Mouse (Mus musculus) mature B cell (primary cell): ENCODE results near the gene Gba.
"Not testable (repeated sequence)": the region's sequence is repeated elsewhere in the genome, so short reads cannot be mapped to it uniquely, and the experiment has no call there.

ENCODE experiments used
- in situ Hi-C: fragments of 300-500 bp; cut with MboI; formaldehyde crosslinking; loops from 2 replicates; pipeline ENCODE4 v1.14.3; 2019

Gba gene

DNA sequence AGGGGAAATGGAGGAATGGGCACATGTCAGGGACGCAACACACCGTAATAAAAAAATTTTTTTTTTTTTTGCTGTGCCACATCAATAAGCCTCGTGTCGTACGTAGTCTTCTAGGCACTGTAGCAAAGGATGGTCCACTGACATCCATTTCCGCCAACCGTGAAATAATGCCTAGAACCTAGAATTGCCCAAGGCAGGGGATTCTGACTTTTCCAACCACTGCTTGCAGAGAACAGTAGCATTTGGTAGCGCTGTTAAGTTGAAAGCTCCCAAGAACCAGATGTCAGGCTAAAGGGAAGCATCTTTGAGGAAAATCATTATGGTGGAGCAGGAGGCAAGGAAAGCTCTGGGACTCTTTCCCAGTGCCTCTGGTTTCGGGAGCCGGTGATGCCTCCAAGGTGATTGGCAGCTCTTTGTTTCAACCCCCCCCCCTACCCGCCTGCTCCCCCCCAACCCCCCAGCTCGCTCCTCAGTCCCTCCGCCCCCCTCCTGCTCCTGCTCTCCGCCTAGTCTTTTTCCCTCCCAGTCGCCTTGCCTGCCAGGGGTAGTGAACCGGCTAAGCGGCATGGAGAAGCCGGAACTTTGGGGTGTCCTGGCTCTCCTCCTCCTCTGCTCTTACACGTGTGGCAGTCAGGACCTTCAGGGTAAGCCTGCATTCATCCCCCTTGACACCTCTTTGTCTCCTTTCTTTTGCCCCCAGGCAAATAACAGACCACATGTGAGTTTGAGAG, 12.1 kb downstream of the Gba start, which contains the start of gene Thbs3:
TSS of gene Thbs3 (plus strand) at position 500 of the 731 bp plus-strand sequence.
- in situ Hi-C loops, result no loop called here

DNA sequence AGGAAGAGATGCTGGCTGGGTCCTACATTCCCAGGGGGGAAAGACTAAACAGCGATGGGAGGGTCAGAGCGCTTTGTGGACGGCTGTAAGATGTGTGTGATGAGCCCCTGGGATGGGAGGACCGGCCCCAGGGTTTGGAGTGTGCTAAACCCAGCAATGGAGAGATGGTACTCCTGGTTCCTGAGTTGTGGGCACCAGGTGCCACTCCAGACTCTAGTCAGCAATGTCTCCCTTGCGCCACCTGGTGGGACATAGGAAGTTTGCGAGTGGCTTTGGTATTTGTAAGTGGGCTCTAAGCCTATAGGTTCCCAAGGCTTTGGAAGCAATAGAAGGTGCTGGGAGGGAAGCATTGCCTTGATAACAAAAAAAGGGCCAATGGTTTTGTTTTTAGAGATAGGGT, 13.1 kb downstream of the Gba start:
- in situ Hi-C loops, result no loop called here

DNA sequence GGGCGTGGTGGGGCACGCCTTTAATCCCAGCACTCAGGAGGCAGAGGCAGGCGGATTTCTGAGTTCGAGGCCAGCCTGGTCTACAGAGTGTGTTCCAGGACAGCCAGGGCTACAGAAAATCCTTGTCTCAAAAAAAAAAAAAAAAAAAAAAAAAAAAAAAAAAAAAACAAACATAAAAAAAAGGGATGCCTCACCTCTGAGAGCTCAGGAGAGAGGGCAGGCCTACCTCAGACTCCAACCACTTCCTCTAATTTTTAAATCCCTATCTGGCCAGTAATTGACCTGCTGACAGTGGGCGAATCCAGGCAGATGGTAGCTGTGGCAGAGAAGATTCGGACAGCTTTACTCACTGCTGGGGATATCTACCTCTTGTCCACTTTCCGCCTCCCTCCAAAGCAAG, 13.7 kb downstream of the Gba start:
- in situ Hi-C loops, result not testable (repeated sequence)

DNA sequence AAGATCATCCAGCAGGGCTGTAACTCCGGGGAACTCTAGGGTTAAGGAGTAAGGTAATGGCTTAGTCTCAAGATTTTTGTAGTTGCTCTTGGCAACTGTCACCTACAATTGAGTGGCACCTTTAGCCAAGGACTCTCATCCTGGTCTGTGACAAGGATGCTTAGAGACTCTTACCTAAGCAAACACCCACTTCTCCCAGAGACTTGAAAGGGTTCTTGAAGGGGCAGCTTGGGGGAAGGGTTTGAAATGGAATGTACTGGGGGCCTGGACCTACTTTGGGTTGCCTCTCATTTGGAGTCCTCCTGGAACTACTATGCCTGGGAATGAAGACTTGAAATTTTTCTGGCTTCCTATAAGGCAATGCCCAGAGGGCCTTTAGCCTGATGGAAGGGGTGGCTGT, 15.5 kb downstream of the Gba start:
- in situ Hi-C loops, result no loop called here

DNA sequence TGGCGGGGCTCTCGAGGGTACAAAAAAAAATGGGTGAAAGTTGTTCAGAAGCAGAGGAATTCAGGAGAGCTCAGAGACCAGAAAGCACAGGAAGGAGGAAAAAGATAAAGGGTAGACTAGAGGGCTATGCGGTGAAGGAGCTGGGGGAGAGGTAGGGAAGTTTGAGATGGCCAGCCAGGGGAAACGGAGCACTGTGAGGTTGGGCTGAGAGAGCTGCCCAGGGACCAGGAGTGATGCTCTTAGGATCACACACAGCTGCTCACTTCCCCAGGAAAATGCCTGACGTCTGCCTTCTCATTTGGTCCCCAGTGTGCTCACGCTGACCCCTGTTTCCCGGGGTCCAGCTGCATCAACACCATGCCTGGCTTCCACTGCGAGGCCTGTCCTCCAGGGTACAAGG, 16.8 kb downstream of the Gba start:
- in situ Hi-C loops, result no loop called here

DNA sequence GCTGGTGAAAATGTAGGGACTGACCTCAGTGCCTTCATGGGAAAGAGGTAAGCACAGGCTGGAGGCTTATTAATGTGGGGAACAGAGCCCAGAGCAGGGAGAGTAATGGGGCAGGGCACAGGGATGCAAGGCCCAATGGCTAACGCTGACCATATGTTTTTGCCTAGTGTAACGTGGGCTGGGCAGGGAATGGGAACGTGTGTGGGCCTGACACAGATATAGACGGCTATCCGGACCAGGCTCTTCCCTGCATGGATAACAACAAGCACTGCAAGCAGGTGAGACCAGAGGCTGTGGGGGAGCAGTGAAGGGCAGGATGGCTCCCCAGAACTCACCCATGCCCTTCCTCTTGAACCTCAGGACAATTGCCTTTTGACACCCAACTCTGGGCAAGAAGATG, 18.4 kb downstream of the Gba start:
- in situ Hi-C loops, result no loop called here

DNA sequence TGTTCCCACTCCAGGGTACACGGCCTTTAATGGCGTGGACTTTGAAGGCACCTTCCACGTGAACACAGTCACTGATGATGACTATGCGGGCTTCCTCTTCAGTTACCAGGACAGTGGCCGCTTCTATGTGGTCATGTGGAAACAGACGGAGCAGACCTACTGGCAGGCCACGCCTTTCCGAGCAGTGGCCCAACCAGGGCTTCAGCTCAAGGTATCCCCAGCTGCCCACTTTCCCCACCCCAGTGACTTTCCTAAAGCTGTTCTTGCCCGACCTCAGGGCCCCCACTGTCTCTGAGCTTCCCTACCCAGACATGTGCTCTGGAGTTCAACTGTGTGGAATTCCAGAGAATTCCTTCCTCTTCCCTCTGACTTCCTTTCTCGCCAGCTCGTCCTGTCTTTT, 22.1 kb downstream of the Gba start:
- in situ Hi-C loops, result no loop called here

DNA sequence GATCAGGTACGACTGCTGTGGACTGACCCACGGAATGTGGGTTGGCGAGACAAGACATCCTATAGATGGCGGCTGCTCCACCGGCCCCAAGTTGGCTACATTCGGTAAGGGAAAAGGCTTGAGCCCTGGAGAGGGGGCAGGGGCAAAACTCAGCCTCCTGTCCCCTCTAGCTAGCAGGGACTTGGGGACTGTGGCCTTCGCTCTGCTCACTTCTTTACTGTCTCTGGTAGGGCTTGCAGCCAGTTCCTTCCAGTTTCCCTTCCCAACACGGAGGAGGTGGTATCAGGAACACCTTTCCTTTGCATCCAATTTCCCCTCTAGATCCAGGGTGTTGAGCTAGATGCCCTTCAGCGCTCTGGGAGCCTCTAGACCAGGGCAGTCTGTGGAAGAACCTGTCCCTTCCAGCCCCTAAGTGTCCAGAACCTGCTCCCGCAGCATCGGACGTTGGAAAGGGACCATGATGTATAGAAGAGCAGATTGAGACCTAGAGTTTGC, 22.6 kb downstream of the Gba start:
- in situ Hi-C loops, result no loop called here

DNA sequence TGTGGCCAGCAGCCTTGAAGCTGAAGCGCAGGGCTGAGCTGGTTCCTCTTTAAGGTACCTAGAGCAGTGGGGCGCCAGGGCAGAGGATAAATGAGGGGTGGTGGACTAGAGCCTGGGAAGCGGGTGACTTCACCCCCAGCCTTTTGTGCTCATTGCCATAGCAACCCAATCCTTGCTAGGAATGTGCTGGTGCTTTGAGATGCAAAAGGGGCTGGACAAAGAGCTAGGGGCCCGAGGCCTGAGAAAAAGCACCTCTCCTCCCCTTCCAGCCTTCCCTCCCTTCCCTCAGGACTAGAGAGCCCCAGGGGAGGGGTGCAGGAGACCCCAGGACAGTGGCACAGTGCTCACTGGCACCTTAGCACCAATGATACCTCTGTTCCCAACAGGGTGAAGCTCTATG, 23.2 kb downstream of the Gba start:
- in situ Hi-C loops, result no loop called here

DNA sequence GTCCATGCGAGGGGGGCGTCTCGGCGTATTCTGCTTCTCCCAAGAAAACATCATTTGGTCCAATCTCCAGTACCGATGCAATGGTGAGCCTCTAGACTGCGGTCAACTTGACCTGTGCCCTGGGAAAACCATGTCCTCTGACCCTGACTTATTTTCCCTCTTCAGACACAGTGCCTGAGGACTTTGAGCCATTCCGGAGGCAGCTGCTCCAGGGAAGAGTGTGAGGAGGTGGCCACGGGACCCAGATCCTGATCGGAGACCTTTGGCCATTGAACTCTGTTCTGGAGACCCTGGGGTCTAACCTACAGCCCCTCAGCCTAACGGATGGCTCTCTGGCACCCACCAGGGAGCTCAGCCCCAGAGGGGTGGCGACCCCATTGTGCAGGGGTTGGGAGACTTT, 23.6 kb downstream of the Gba start:
- in situ Hi-C loops, result no loop called here

DNA sequence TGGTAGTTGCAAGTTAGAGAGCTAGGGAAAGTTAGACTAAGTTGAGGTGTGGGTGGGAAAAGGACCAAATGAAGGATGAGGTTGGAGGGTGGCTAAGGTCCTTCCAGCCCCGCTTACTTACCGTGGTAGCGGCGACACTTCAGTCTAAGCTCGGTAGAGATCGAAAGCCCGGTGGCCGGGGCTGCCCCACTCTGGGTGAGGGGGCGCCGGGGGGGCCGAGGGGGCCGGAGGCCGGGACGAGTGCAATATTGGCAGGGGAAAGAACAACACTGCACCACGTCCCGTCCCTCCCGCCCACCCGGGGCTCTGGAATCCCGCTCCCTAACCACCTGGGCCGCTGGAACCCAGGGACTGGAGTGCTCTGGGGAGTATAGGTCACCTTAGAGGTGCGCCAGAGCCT, 24.2 kb downstream of the Gba start, which contains the start of gene Mtx1:
TSS of gene Mtx1 (minus strand) at position 189 of the 400 bp plus-strand sequence.
- in situ Hi-C loops, result no loop called here

DNA sequence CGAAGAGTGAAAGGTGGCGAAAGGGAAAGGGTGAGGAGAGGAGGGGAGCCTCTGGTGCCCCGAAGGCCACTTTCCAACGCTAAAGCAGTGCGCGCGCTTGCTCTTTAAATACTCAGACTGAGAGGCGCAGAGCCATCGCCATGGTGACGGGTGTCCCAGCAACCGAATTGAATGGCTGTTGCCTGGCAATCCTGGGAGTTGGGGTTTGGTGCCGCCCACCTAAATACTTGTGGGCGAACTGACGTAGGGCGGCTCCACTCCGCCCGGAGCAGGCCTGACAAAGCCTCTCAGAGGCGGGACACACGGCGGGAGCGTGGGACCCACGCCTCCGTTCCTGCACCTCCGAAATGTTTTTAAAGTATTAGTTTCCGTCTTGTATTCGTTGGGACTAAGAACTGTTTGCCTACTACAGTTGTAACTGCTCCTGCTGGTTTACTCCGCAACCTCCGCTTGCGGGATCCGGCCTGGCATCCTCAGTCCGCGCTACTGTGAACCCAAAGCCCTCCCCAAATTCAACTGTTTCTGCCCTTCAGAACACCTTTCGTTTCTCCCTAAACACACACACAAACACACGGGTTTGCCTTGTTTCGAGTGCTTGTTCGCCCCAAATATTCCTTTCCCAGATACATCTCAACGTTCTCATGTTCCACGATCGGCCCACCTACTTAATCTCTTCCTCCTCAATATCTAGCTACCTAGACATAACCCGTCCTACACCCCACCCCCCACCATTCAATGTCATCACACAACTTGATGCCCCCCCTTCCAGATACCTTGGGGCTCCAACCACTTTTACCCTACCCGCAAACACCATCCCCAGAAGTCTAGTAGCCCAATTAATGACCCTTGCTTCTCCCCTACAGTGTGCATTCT, 24.8 kb downstream of the Gba start:
- in situ Hi-C loops, result no loop called here

DNA sequence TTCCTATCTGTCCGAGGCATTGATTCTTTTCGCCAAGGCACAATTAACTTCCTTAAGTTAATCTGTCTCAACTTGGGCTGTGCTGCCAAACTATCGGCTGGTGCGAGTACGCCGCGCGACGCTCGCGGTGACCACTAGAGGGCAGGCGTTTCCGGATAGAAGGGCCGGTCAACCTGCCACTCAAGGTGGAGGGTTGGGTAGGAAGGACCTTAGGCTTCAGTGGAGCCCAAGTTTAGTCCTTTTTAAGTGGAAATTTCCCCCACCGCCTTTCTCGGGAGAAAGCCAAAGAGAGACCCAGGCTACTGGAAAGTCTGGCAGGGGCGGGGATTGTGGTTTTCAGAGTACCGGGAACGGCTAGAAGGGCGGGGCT, 25.4 kb downstream of the Gba start:
- in situ Hi-C loops, result no loop called here

DNA sequence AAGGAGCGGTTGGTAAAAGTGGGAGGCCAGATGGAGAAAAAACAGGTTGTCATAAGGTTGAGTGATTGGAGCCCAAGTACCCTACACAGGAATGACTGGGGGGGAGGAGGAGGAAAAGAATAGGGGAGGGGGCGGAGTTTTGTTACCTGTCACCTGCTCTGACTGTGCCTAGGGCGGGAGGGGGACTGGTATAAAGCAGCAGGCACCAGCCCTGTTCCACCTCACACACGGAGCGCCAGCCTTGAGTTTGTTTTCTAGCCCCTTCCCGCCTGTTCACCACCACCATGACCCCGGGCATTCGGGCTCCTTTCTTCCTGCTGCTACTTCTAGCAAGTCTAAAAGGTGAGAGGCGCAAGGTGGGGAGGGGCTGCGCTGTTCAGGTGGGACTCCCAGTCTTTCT, 26.1 kb downstream of the Gba start, which contains the start of gene Muc1:
TSS of gene Muc1 (plus strand) at position 222 of the 400 bp plus-strand sequence.
- in situ Hi-C loops, result no loop called here

DNA sequence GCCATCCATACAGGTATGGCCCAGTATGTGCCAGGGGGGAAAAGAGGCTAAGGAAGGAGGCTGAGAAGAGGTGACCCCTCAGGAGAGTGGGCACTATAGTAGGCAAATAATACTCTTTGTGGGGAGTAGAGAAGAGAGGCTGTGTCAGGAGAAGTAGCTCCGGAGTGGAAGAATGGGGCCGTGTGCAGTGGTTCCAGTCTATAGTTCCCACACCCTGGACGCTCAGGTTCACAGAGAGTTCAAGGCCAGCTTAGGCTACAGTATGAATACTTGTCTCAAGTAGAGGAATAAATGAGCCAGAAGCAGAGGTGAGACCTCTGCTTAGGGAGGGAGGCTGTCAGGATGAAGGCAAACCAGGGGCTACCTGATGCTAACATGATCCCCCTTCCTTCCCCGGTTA, 26.5 kb downstream of the Gba start:
- in situ Hi-C loops, result no loop called here

DNA sequence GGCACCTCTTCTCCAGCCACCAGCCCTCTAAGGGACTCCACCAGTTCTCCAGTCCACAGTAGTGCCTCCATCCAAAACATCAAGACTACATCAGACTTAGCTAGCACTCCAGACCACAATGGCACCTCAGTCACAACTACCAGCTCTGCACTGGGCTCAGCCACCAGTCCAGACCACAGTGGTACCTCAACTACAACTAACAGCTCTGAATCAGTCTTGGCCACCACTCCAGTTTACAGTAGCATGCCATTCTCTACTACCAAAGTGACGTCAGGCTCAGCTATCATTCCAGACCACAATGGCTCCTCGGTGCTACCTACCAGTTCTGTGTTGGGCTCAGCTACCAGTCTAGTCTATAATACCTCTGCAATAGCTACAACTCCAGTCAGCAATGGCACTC, 27.8 kb downstream of the Gba start:
- in situ Hi-C loops, result no loop called here

DNA sequence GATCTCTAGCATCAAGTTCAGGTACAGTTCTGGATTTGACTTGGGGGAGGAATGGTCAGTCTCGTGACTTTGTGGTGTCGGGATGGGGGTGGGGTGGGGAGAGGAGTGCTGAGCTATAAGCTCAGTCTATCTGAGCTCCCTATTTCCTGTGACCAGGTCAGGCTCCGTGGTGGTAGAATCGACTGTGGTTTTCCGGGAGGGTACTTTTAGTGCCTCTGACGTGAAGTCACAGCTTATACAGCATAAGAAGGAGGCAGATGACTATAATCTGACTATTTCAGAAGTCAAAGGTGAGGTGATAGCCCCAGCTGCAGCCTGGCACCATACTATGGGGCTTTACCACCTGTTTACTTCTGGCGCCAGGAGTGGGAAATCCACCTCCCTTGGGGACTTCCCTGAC, 28.6 kb downstream of the Gba start:
- in situ Hi-C loops, result no loop called here

DNA sequence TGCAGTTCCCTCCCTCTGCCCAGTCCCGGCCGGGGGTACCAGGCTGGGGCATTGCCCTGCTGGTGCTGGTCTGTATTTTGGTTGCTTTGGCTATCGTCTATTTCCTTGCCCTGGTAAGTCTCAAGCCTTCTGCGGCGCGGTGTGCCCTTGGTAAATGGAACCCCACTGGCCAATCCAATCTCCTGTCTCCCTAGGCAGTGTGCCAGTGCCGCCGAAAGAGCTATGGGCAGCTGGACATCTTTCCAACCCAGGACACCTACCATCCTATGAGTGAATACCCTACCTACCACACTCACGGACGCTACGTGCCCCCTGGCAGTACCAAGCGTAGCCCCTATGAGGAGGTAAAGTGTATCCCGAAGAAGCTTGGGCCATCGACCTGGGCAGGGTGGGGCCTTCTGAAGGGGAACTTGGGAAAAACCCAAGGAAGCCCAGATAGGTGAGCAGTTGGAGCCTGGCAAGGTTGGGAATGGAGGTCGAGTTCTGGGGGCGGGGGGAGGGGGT, 29.1 kb downstream of the Gba start:
- in situ Hi-C loops, result no loop called here

DNA sequence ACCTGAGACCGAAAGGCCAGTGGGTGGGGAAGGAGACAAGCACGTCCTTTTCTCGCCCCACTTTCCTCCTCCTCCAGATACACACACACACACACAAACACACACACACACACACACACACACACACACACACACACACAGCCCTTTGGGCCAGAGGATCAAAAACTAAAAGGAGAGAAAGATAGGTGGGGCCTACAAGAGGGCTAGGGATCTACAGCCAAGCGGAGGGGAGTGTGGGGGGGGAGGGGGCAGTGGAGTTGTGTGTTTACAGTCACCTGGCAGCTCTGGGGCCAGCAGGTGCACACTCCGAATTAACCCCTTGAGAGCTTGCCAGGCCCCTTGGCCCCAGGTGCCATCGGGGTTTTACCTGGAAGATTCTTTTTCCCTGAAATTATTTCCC, 29.9 kb downstream of the Gba start:
- in situ Hi-C loops, result no loop called here

DNA sequence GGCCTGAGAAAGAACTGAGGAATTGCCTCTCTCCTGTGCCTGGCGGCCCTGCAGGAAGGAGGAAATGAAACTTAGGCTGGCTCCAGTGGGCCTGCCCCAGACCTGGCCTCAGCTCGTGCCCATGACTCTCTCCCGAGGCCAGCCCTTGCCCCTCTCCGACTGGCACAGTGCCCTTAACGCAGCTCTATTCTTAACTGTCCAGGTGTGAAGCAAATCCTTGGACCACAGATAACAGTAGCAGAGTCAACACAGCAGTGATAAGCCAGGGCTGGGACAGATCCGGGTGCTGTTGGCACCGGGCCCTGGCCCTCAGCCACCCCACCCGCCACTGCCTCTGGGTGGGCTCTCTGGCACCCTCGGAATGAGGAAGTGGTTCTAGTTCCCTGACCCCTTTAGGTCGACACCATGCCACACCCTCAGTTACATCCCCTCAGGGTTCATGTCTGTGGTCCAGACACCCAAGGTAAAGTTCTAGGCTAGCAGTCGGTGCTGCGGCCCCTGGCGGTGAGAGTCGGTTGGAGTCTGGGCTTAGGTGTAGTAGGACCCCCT, 30.9 kb downstream of the Gba start:
- in situ Hi-C loops, result no loop called here

DNA sequence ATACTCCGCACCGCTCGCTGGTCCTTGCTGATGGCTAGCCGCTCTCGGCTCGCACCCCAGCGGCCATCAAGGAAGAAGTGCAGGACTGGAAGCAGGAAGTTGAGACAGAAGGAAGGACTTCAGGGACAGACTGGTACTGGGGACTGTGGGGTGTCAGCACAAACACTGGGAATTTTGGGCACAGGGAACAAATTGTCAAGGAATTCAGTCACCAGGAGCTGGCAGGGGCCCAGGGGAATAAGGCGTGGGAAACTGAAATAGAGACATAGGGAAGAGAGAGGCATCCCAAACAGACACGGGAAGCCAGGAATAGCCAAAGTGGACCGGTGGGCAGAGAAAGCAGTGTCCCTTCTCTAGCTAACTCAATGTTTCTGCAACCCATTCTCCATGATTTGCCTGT, 33.8 kb downstream of the Gba start:
- in situ Hi-C loops, result no loop called here

DNA sequence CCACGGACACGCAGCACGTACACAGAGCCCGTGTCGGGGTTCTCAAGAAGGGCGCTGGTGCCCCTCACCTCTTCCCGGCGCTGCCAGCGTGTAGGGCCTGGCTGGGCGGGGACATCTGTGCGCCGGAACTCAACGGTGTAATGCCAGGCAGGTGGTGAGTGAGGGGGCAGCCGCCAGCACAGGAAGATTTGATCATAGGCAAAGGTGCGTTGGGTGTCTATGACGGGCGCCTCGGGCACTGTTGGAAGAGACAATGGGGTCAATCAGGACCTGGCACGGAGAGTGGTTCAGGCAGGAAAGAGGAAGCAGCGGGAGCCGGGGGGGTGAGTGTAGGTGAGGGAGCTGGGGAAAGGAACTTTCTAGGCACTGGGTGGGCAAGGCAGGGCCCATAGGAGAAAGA, 35.0 kb downstream of the Gba start:
- in situ Hi-C loops, result no loop called here

DNA sequence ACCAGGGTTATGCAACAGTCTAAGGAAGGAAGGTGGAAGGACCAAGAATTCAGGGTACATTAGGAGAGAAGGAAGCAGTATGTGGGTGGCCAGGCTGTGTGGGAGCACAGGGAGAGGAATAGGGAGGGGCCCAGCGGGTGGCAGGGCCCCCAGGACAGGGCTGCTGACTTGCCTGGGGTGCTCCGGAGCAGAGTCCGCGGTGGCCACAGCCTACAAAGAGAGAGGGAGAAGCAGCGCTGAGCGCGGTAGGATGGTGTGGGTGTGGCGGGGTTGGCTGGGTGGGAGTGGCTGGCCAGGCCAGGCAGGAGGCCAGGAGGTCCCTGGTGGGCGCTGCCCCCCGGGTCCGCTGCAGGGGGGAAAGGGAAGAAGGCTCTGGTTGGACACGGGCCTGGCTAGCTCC, 35.8 kb downstream of the Gba start:
- in situ Hi-C loops, result no loop called here
